Mouse (Mus musculus): ENCODE data around the gene Hmcn2. TPM values are rescaled to one million over a fixed set of nuclear protein-coding genes. Genes with fewer than 3 reads are reported as not detected.
A peak's percentile ranks its signal among the peaks of the same experiment; 100 is the strongest.

The Hmcn2 gene
- total RNA-seq, 2 experiments from 2014 or later, result 1.7 to 2.9 TPM

- DNase-seq, result peak; percentile 87
These were observed 170.0 kb downstream of the Hmcn2 start for GRCm38 (mm10) chr2:31484187-31484586.

DNA sequence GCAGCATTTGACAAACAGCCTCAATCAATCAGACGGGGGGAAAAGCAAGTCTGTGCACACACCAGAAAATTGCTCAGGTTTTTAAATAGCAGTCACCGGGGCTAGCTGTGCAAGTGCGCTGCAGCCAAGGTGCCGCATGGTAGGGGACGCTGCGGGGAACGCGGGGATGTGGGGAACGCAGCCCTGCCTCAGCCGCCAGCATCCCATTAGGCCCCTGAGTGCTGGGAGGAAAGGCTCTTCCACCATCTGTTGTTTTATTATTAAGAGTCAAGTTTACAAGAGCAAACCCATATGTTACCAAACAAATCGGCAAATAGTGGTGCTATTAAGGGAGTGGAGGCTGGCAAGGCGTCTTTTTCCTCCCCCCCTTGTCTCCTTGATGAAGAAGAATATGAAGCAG is 175.0 kb downstream of the Hmcn2 start:
- DNase-seq, result no peak

GRCm38 (mm10) chr2:31490556-31490955 is 176.3 kb downstream of the Hmcn2 start:
- DNase-seq, result no peak

DNA sequence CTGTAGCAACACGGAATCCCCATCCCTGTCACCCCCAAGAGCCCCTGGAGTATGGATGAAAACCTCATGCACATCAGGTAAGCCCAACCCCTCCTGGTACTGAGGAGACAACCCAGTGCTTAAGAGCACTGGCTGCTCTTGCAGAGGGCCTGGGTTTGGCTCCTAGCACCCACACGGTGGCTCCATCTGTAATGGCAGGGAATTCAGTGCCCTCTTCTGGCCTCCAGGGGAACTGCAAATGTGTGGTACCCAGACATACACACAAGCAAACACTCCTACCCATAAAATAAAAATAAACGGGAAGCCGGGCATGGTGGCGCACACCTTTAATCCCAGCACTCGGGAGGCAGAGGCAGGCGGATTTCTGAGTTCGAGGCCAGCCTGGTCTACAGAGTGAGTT is 178.1 kb downstream of the Hmcn2 start:
- DNase-seq, result no peak

DNA sequence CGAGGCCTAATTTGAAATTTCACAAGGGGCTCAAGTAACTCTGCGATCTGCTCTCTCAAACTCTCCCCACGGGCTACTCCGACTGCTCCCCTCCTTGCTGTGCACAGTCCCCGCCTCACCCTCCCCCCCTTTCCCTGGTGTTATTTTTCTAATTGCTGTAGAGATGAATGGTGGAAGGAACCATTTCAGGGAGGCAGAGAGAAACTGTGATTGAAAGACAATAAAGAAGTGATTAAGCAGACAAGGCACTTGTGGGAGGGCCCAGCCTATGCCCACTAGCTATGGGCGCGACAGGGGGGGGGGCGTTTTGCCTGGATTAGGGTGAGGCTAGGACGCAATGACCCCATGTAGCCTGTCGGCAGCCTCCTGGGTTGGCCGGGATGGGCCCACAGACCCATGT is 179.0 kb downstream of the Hmcn2 start:
- DNase-seq, result no peak

- no peak for DNase-seq
These were observed 180.1 kb downstream of the Hmcn2 start for GRCm38 (mm10) chr2:31494315-31494714.

- DNase-seq, result no peak
These were observed 180.8 kb downstream of the Hmcn2 start for GRCm38 (mm10) chr2:31495046-31495476.

- DNase-seq, result no peak
These were observed 181.9 kb downstream of the Hmcn2 start for GRCm38 (mm10) chr2:31496141-31496540.

DNA sequence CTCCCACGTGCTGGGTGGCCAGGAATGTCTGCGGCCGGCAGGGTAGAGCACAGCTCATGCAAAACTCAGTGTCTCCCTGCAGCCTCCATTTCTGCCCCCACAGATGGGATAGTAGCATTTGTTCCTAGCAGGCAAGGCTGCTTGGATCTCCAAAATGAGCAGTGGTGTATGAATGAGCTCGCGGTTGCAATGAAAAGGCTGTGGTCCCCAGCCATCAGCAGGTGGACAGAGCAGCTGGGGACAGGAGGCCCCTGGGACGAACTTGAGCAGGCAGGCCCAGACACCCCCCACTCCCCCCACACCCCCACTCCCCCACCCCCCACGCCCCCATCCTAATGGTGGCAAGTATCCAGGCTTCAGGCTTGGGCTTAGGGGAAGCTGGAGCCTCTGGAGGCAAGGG is 182.9 kb downstream of the Hmcn2 start:
- no peak for DNase-seq

DNA sequence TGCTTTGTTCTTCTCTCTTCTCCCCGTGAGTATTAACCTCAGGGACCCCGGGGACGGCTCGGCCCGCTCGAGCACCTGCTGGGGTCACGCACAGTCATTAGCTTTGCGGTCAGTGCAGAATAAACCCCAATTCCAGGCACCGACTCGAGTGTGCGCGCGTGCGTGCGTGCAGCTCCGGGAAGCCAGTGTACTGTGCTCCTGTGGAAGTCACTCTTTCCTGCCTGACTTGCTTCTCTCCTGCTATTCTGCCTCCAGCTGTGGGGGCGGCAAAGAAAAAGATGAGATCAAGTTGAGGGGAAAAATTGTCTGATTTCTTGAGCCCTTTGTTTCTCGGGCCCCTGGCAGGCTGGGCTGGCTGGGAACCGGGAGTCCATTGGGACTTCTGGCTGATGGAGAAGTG is 183.4 kb downstream of the Hmcn2 start:
- no peak for DNase-seq

GRCm38 (mm10) chr2:31499327-31500291 is 185.4 kb downstream of the Hmcn2 start:
- no peak for DNase-seq

GRCm38 (mm10) chr2:31500292-31501204 is 186.3 kb downstream of the Hmcn2 start:
- DNase-seq, result no peak

GRCm38 (mm10) chr2:31501448-31502130 is 187.4 kb downstream of the Hmcn2 start:
- DNase-seq, result no peak

- DNase-seq, result no peak
These were observed 188.7 kb downstream of the Hmcn2 start for GRCm38 (mm10) chr2:31502616-31503522.

GRCm38 (mm10) chr2:31505472-31505871 is 191.3 kb downstream of the Hmcn2 start:
- DNase-seq, result no peak

DNA sequence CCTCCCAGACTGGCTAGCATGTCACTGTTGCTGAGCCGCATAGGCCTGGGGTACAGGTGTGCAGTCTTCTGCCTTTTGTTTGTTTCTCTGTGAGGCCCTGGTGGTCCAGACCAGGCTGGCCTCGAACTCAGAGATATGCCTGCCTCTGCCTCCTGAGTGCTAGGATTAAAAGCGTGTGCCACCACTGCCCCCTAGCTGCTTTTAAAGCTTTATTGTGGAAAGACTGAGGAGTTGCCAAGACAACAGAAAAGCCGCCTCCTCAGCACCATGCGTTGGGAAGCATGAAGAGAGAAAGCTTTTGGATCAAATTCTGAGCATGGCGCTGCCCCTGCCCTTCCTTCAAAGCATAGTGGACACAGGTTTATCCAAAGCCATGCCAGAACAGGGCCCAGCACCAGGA is 194.6 kb downstream of the Hmcn2 start:
- DNase-seq, result no peak

Other genes with a start within 250 kb of the Hmcn2 start
- 10 to 100 TPM; 52.9 to 59.1 TPM for gene Fnbp1, start 172.4 kb upstream of the Hmcn2 start, total RNA-seq (2021)
- 10 to 100 TPM; 41.6 to 43.0 TPM for gene Gpr107, start 162.1 kb upstream of the Hmcn2 start, total RNA-seq (2021)
- gene Ncs1, start 68.6 kb upstream of the Hmcn2 start, total RNA-seq (2021), result 10 to 100 TPM; 23.8 to 34.2 TPM
- gene Ass1, start 155.8 kb downstream of the Hmcn2 start, total RNA-seq (2021), result 1 to 10 TPM; 4.9 to 6.6 TPM